Mouse (Mus musculus) left cerebral cortex, postnatal 4 days (tissue): ENCODE results near the gene Col8a2. TPM values are rescaled to one million over a fixed set of nuclear protein-coding genes. Genes with fewer than 3 reads are reported as not detected.

ENCODE experiments used
- DNase-seq: peaks from one replicate; pipeline ENCODE4 v3.0.0-alpha.2; 2022
- intact Hi-C: fragments of 180-260 bp; cut with DNase I; formaldehyde crosslinking; loops from one replicate; pipeline ENCODE4 v1.15.1; 2025
- total RNA-seq, 2 experiments: library from RNA; stranded (reverse); gene quantifications; 2 replicates each; pipeline ENCODE4 v1.2.3; 2021

Gene Col8a2
- total RNA-seq, 2 experiments from 2014 or later: 2.2 to 3.4 TPM

DNA sequence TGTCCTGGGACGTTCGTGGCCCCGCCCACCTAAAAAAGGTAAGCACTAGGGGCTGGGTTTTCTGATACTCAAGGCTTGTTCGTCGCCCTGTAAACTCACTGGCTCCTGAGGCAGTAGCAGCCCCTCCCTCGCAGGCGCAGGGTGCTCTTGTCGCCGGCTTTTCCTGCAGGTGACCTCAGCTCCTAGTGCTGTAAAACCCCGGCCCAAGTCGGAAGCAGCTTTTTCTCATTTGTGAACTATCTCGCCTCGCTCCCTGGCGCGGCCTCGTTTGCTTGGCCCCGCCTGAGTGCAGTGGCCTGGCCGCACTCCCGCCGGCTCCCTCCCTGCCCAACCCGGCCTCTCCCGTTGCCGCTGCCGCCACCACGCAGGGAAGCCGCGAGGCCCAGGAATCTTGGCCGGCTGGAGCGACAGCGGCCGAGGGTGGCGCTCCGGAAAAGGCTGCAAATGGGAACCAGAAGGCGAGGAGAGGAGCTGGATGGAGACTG, 10.1 kb downstream of the Col8a2 start:
- peak; percentile 58 for DNase-seq
- intact Hi-C loops: no loop called here

DNA sequence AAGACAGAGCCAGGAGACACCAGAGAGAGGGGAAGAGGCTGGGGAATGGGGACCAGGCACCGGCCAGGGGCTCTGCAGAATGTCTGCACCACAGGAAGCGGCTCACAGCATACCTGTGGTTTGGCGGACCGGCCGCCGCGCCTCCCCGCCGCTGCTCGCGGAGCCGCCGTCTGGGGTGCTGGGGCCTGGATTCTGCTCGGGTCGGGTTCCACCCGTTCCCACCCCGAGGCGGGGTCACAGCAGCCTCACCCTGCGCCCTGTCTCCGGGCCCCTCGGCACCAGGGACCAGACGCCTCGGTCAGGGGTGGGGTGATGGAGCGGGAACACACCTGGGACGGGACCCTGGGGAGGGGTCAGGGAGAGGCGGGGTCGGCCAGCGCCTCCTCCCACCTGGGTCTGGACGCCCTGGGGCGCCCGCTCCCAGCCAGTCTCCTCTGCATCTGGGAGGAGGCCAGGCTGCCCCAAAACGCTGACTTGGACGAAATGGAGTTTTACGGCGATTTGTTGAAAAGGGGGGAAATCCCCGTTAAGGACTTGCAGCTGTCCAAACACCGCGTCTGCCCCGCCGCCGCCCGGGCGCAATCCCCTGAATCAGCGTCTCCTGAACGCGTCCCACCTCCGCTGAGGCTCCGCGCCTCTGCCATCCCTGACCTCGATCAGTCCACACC, 14.5 kb downstream of the Col8a2 start:
- intact Hi-C loops: no loop called here

DNA sequence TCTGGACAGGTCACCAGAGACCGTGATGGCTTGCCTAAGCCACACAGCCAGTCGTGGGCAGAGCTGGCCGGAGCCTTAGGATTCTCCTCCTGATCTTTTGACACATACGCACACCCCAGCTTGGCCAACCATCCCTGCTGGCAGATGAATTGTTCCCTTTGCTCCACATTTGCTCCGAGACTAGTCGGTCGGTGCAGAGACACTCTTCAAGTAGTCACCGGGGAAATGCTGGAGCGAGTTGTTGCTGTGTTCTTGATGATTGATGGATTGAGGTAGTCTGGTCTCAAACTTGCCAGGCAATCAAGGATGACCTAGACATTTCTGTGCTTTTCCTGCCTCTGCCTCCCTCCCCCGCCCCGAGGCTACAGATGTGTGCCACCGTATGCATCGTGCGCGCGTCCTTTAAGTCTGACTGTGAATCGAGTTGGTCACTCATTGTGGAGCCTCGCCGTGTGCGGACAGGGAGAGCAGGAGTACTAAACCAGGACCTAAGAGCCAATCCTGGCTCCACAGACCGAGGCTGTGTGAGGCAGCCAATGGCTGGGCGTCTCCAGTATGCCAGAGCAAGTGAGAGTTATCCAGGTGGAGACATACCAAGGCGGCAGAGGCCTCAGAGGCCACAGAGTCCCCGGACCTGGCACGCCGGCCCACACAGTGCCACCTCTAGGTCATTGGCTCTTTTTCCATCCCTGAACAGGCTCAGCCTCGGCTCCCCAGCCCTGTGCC, 15.2 kb downstream of the Col8a2 start:
- no peak for DNase-seq
- intact Hi-C loops: no loop called here

More for the DNA sequence above, 14.5 kb downstream of the Col8a2 start:
- no peak for DNase-seq

DNA sequence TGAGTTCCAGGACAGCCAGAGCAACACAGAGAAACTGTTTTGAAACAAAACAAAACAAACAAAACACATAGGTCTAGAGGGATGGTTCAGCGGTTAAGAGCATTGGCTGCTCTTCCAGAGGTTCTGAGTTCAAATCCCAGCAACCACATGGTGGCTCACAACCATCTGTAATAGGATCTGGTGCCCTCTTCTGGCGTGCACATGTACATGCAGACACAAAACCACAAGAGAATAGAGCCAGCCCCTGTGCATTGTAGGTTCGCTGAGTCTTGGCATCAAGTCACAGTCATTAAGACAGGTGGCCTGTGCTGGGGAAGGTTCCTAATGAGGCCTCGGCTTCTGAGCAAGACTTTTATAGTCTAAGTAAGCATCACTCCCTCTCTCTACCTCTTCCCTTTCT, 17.3 kb downstream of the Col8a2 start:
- intact Hi-C loops: no loop called here
- DNase-seq: no peak

DNA sequence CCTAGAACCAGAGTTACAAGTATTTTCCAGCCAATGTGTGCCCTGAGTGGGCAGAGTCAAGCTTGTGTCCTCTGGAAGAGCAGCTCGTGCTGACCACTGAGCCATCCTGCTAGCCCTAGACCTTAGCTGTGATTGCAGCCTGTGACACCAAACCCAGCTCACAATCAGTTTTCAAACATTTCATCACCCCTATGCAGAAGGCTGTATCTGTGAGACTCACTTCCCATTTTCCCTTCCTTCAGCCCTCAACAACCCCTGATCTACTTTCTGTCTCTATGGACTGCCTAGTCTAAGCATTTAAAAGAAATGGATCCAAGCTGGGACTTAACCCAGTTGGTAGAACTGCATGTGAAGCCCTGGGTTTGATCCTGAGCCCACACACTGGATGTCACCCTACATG, 18.8 kb downstream of the Col8a2 start:
- intact Hi-C loops: no loop called here
- no peak for DNase-seq

DNA sequence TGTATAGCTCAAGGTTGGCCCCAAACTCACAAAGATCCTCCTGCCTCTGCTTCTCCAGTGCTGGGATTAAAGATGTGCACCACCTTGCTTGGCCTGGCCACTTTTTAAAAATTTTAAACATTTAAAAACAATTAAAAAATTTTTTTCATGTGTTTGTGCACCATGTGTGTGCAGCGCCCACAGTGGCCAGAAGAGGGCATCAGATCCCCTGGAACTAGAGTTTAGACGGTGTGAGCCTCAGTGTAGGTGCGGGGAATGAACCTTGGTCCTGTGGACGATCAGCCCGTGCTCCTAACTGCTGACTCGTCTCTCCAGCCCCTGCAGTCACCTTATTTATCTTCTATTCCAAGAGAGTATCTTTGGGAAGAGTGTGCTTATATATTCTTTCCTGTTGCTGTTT, 19.5 kb downstream of the Col8a2 start:
- no peak for DNase-seq
- intact Hi-C loops: no loop called here

DNA sequence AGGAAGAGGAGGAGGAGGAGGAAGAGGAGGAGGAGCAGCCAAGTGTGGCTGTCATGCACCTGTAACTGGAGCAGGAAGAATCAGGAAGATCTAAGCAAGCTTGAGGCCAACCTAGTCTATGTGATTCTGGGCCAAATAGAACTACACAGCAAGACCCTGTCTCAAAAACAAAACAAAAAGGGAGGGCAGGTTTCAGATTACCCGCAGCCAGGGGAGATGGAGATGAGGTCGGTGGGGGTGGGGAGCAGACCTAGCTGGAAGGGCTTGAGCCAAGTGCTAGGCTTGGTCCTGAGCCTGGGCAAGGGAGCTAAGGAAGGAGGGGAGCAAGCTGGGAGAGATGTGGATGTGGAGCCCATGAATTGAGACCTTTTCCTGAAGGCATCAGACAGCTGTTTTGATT, 20.2 kb downstream of the Col8a2 start:
- intact Hi-C loops: no loop called here
- DNase-seq: no peak

DNA sequence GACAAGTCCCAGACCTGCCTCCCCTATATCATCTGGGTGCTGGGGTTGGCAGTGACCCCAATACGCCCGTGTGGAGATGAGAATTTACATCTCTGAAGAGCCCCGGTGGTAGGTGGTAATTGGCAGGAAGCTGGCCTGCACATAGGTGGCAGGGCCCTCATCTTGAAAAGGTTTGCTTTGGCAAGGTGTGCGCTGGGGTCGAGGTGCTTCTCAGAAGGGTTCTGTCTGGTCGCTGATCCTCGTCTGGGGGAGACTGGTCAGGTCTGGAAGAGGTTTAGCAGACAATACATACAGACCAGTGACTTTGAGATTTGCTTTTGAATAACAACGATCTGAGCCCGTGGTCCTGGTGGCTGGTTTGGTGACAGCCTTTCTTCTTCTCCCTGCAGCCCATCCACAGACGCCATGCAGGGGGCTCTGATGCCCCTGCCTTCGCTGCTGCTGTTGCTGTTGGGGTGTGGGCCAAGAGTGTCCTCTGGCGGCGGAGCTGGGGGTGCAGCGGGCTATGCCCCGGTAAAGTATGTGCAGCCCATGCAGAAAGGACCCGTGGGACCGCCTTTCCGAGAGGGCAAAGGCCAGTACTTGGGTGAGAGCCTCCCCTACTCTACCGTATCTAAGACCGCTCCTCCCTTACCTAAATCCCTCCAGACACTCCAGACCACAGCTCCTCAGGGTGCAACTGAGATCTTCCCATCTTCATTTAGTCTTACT, 22.8 kb downstream of the Col8a2 start:
- DNase-seq: peak; percentile 56
- intact Hi-C loops: no loop called here

DNA sequence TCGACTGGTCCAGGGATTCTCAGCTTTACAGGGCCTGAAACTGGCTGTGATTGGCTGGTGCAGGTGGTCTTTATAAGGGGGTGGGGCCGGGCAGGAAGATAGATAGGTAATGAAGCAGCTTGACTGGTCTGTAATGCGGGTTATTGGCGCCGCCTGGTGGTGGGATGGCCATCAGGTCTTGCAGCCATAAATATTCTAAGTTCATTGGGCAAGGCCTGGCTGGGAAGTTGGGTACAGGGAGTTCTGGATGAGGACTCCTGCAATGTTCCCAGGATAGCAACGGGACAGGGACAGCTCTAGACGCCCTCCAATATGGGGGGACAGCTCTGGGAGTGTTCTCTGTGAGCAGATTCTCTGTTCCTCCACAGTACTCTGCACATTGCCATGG, 23.3 kb downstream of the Col8a2 start:
- intact Hi-C loops: no loop called here
- peak; percentile 94 for DNase-seq

DNA sequence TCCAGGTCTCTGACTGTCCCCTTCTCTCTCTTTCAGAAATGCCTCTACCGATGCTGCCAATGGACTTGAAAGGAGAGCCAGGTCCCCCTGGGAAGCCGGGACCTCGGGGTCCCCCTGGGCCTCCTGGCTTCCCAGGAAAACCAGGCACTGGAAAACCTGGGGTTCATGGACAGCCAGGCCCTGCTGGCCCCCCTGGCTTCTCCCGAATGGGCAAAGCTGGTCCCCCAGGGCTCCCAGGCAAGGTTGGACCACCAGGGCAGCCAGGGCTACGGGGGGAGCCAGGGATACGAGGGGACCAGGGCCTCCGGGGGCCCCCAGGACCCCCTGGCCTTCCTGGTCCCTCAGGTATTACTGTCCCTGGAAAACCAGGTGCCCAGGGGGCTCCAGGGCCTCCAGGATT, 23.8 kb downstream of the Col8a2 start:
- intact Hi-C loops: no loop called here
- DNase-seq: no peak

DNA sequence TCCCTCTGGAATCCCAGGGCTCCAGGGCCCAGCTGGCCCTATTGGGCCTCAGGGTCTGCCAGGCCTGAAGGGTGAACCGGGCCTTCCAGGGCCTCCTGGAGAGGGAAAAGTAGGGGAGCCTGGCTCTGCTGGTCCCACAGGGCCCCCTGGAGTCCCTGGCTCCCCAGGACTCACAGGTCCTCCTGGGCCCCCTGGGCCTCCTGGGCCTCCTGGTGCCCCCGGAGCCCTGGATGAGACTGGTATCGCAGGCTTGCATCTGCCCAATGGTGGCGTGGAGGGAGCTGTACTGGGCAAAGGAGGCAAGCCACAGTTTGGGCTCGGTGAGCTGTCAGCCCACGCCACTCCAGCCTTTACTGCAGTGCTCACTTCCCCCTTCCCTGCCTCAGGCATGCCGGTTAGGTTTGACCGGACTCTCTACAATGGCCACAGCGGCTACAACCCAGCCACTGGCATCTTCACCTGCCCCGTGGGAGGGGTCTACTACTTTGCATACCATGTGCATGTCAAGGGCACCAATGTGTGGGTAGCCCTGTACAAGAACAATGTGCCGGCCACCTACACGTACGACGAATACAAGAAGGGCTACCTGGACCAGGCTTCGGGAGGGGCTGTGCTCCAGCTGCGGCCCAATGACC, 25.1 kb downstream of the Col8a2 start:
- no peak for DNase-seq
- intact Hi-C loops: no loop called here

DNA sequence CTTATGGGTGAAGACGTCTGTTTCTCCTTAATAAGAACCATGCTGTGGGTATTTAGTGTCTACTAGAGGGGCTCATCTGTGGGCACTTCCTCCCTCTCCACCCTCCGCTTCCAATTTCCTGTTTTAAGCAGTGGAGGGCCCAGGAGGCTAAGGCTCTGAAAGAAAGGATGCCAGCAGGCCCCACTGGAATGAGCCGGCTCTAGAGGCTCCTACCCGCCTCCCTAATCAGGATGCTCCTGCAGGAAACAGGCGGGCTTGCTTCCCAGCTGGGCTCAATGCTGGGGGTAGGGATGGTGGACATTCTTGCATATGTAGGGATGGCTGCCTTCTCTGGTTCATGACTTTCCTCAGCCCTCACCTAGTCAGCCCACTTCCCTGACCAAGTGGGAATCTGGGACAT, 26.6 kb downstream of the Col8a2 start:
- intact Hi-C loops: no loop called here

DNA sequence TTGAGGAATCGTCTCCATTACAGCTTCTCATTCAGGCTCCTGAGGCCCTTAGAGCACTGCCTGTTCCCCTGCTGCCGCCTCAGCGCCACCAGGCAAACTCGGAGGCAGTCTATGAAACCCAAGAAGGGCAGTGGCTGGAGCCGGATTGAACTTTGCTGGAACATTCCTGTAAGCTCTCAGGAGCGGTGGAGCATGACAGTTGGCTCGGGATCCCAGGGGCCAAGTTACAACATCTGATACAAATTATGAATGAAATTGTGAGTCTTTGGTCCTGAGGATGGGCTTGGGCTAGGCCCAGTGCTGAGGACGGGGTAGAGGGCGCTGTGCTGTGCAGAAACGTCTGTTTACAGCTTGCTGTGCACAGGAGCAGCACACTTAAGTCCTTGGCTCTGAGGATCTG, 27.8 kb downstream of the Col8a2 start:
- no peak for DNase-seq
- intact Hi-C loops: no loop called here

More for the DNA sequence above, 26.6 kb downstream of the Col8a2 start:
- DNase-seq: no peak

DNA sequence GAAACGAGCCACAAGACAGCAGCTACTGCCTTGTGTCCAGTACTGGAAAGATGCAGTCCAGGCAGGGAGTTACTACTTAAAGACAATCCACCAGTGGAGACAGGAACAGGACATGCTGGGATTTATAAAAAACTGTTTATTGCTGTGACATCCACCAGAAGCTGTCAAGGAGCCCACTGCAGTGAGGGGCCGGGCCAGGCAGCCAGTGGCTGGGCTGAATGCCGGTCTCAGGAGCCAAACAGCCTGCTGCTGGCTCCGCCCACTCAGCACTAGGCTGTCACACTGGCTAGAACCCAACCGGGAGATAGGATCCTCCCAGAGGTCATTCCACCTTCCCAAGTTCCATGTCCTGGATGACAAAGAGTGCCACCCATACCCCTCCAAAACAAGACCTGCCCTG, 29.3 kb downstream of the Col8a2 start:
- intact Hi-C loops: no loop called here
- DNase-seq: peak; percentile 59

DNA sequence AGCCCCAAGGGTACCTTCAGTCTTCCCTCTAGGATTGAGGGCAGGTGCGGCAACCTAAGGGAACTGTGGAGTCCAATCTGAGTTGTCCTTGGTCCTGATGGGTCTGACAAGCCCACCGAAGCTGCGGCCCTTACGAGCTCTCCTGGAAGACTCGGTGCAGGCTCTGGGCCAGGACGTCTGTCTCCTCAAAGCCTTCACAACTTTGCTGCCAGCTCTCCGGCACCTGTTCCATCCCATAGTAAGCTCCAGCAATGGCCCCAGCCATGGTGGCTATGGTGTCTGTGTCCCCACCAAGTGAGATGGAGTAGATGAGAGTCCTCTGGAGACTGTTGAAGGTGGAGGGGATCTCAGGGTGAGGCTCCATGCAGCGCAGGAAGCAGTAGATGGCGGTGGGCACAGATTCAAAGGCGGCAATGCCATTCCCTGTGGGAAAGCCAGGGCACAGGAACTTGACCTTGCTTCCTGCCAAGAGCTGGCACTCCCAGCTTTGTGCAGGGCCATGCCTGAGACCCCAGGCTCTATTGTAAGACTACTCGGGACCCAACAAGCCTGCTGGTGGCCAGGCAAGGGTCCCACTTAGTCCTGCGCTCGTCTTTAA, 29.9 kb downstream of the Col8a2 start:
- DNase-seq: no peak
- intact Hi-C loops: no loop called here

DNA sequence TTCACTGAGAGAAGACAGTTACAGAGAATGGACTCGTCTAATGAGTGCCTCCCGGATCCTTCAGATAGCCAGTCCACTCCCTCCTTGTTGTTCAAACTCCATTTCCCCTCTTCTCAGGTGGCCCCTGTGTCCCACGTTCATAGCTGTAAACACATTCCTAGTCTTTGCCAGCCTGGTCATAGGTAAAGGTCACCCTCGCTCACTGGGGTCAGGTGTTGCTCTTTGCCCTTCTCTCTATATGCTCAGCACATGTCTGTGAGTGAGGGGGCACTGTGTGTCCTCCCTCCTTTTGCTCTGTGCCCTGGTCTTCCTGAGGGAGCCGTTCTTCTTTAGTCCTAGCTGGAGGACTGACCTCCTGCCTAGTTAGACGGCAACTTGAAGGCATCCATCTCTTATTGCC, 33.2 kb downstream of the Col8a2 start:
- no peak for DNase-seq
- intact Hi-C loops: no loop called here

DNA sequence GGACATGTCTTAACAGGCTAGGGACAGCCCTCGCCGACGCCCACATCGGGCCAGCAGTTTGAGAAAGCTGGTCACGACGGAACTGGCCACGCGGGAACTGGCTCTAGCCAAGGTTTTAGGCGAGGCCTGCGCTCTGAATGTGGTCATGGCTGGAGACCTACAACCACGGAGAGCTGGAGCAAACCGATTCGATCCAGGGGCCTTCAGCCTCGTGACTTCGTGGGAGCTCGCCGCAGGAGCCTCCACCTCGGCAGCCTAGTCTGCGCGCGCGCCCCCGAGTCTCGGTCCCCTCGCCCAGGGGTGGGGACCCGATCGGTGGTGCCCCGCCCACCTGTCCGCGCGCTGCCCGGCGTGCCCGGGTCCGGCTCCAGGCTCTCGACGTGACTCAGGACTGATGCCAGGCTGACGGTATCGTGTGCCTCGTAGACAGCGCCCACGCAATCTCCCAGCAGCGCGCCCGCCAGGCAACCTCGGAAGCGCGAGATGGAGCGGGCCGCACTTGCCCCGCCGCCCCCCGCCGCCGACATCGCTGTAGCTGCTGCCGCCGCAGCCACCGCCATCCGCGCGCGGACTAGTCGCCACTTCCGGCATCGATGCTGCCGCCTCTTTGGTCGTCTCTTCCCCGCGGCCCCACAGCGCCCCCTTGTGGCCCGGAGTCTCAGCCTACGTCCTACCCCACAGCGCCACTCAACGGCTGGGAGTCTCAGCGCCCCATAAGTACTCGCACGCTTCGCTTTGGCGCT, 34.7 kb downstream of the Col8a2 start, which contains the start of gene Adprhl2:
Gene Adprhl2 (minus strand): TSS at position 593 of the 743 bp plus-strand sequence.
- DNase-seq: peak; percentile 99
- intact Hi-C loops: no loop called here

DNA sequence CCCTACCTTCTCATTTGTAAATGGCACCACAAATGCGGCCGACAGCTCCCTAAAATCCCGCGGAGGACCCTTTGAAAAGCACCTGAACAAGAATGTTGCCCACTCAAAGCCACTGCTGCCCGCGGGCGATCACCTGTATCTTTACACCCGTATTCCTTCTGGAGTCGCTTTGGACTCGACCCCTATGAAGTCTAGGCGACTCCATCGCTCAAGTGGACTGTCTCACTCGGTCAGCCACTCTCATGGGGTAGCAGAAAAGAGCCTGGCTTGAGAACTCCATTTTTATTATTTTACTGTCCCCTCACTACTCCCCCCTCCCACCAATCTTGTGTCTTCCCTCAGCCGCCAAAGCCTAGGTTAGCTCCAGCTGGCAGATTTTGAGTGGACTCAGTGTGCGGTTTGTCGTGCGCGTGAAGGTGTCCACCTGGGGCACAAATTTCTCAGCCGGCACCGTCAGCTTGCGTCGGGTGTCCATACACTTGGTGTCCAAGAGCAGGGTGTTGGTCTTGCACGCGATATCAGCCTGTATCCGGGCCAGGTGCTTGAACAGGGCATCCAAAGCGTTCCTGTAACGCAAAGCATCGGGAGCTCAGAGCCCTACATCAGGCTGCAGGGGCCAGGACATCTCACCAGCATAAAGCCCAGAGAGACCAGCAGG, 35.4 kb downstream of the Col8a2 start:
- no peak for DNase-seq
- intact Hi-C loops: no loop called here

DNA sequence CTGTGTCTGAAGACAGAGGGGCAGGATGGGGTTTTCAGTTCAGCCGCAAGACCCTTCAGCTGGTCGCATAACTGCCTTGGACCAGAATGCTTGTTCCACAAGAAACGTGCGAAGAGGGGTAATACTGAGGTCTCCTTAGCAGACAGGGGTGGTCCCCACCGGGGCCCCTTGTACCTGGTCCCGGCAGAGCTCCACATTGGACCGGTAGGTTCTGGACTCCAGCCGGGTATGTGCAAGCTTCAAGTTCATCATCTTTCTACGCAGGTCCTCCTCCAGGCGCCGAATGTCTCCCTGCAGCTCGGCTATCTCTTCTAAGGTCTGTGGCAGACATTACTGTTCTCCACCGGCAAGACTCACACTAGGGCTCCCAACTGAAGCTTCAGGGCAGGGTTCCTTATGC, 36.1 kb downstream of the Col8a2 start:
- DNase-seq: no peak
- intact Hi-C loops: no loop called here

DNA sequence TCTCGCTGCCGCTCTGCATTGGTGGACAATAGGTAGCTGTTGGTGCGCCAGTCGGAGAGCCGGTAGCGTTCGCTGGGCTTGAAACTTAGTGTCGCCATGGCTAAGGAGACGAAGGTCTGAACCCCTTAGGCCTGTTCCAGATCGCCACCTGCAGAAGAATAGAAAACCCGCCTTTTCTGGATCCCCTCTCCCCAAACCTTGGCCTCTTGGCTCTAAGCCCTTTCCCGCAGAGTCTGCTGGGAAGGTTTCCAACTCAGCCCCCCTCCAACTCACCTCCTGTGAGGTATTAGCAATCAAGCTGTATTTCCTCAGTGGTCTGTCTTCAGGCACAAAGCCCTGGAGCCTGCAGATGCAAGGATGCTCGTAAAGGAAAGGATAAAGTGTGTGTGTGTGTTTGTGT, 38.3 kb downstream of the Col8a2 start:
- intact Hi-C loops: no loop called here
- peak; percentile 60 for DNase-seq
